29 mouse cellular contexts compared by ENCODE assay signal in the genomic region with DNA sequence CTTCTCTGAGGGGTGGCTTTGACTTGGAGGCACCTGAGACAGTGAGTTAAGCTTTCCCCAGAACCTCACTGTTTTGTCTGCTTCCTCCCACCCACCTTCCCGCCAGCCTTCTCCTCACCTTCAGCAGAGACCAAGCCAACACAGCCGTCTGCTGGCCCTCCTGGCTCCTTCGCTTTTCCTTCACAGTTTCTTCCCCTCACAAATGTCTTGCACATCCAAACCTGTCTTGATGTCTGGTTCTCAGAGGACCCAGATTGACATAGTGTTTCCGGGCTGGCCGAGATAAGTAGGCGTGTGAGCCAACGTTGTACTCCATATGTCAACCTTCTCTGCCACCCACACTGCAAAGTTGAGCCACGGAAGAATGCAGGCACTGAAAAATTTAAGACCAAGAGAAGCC. TPM values are rescaled to one million over a fixed set of nuclear protein-coding genes. Genes with fewer than 3 reads are reported as not detected.
DNase-seq lines count a peak whose midpoint lies in the region; ATAC-seq and TF ChIP-seq lines count a peak whose summit lies in the region.
"Had no signal": no experiment of that assay in that cellular context is flagged by ENCODE, and none has a peak within 500 bp of the region (broad histone marks: within the 10 kb centered on the region; RNA-seq: fewer than 3 reads in every experiment).

No protein-coding gene starts in this region.

- H3K4me2 ChIP-seq in forebrain, postnatal 0 days (ENCODE audit: low read depth) = no peak overlapping the region
- no peak overlapping the region for H3K4me2 ChIP-seq in forebrain, embryonic 12.5 days
- H3K4me2 ChIP-seq in kidney, embryonic 16.5 days (replicated peaks; ENCODE audit: low read depth, low read length) = no peak overlapping the region
- H3K4me2 ChIP-seq: embryonic facial prominence, embryonic 15.5 days; forebrain, embryonic 15.5 days; intestine, embryonic 15.5 days; liver, embryonic 15.5 days; lung, embryonic 15.5 days; midbrain, embryonic 13.5 days had no signal

- WGBS in forebrain, postnatal 0 days = 70% methylated on average over 8 of the region's 8 CpGs
- 92% methylated on average over 8 of the region's 8 CpGs for WGBS in forebrain, embryonic 12.5 days
- 85% methylated on average over 8 of the region's 8 CpGs for WGBS in kidney, embryonic 16.5 days

- no peak for ATAC-seq in forebrain, postnatal 0 days
- no peak for ATAC-seq in forebrain, embryonic 12.5 days (ENCODE audit: low FRiP score)
- ATAC-seq in kidney, embryonic 16.5 days (ENCODE audit: low FRiP score, low TSS enrichment) = no peak
- ATAC-seq: activated CD4-positive, CD25-positive, alpha-beta regulatory T cell, adult 4 months; forebrain, embryonic 15.5 days; hindbrain, embryonic 16.5 days; intestine, embryonic 15.5 days; midbrain, embryonic 13.5 days had no signal

- H3K9ac ChIP-seq in forebrain, postnatal 0 days = no peak overlapping the region
- no peak overlapping the region for H3K9ac ChIP-seq in forebrain, embryonic 12.5 days
- no peak overlapping the region for H3K9ac ChIP-seq in kidney, embryonic 16.5 days (replicated peaks; ENCODE audit: low read length)
- H3K9ac ChIP-seq: embryonic facial prominence, embryonic 15.5 days; forebrain, embryonic 15.5 days; intestine, embryonic 15.5 days; liver, embryonic 15.5 days; lung, embryonic 15.5 days; midbrain, embryonic 13.5 days had no signal

- no peaks in the 10 kb centered on the region for H3K36me3 ChIP-seq in forebrain, postnatal 0 days (ENCODE audit: insufficient read depth)
- H3K36me3 ChIP-seq in forebrain, embryonic 12.5 days (replicated peaks) = no peaks in the 10 kb centered on the region
- H3K36me3 ChIP-seq in kidney, embryonic 16.5 days (ENCODE audit: insufficient read depth, low read length) = no peaks in the 10 kb centered on the region
- H3K36me3 ChIP-seq: embryonic facial prominence, embryonic 15.5 days; forebrain, embryonic 15.5 days; heart, embryonic 10.5 days; intestine, embryonic 15.5 days; limb, embryonic 10.5 days; liver, embryonic 15.5 days; lung, embryonic 15.5 days; midbrain, embryonic 13.5 days had no signal

- H3K27ac ChIP-seq in forebrain, postnatal 0 days (ENCODE audit: low read depth, low read length) = no peak overlapping the region
- H3K27ac ChIP-seq in forebrain, embryonic 12.5 days = no peak overlapping the region
- H3K27ac ChIP-seq in kidney, embryonic 16.5 days (ENCODE audit: low read length) = no peak overlapping the region
- H3K27ac ChIP-seq: embryonic facial prominence, embryonic 15.5 days; forebrain, embryonic 15.5 days; gastrocnemius, adult 2 months; heart, embryonic 10.5 days; intestine, embryonic 15.5 days; limb, embryonic 10.5 days; liver, embryonic 15.5 days; lung, embryonic 15.5 days; midbrain, embryonic 13.5 days had no signal

- no peaks in the 10 kb centered on the region for H3K27me3 ChIP-seq in forebrain, postnatal 0 days (ENCODE audit: insufficient read depth, low read length)
- no peaks in the 10 kb centered on the region for H3K27me3 ChIP-seq in forebrain, embryonic 12.5 days
- H3K27me3 ChIP-seq in kidney, embryonic 16.5 days (ENCODE audit: insufficient read depth, low read length) = no peaks in the 10 kb centered on the region
- H3K27me3 ChIP-seq: embryonic facial prominence, embryonic 15.5 days; forebrain, embryonic 15.5 days; intestine, embryonic 15.5 days; liver, embryonic 15.5 days; lung, embryonic 15.5 days; megakaryocyte, embryonic 14.5 days; midbrain, embryonic 13.5 days had no signal

- no peaks in the 10 kb centered on the region for H3K4me1 ChIP-seq in forebrain, postnatal 0 days (ENCODE audit: insufficient read depth)
- no peaks in the 10 kb centered on the region for H3K4me1 ChIP-seq in forebrain, embryonic 12.5 days
- H3K4me1 ChIP-seq in kidney, embryonic 16.5 days (ENCODE audit: insufficient read depth, low read length) = 0 out of 2 replicates have a peak, but pooled peaks cover 3% of the 10 kb centered on the region
- H3K4me1 ChIP-seq: embryonic facial prominence, embryonic 15.5 days; forebrain, embryonic 15.5 days; intestine, embryonic 15.5 days; limb, embryonic 10.5 days; liver, embryonic 15.5 days; lung, embryonic 15.5 days; megakaryocyte, embryonic 14.5 days; midbrain, embryonic 13.5 days had no signal

- DNase-seq in forebrain, postnatal 0 days = peak; percentile 22
- peak; percentile 46 for DNase-seq in left cerebral cortex, adult 11 months (ENCODE audit: low spot score)
- no peak for DNase-seq in left cerebral cortex, postnatal 4 days
- peak; percentile 72 for DNase-seq in layer of hippocampus, adult 9-11 months
- peak; percentile 49 to 58 for DNase-seq in right cerebral cortex, postnatal 36 days (ENCODE audit: low spot score in 2 of 2)
- no peak for DNase-seq in cerebellum, postnatal 4 days (ENCODE audit: low spot score in 2 of 2)
- DNase-seq: adrenal gland, postnatal 10 days; cerebellum, adult 8-10 months; cerebellum, postnatal 36 days; gastrocnemius, adult 2 months; kidney, adult 9 months; kidney, postnatal 4 days; liver; lung, postnatal 36 days; thymus, adult 2 months had no signal

- H3K4me3 ChIP-seq in forebrain, postnatal 0 days (ENCODE audit: low read depth, low read length) = no peak overlapping the region
- no peak overlapping the region for H3K4me3 ChIP-seq in forebrain, embryonic 12.5 days (replicated peaks)
- H3K4me3 ChIP-seq in kidney, embryonic 16.5 days (ENCODE audit: low read length) = no peak overlapping the region
- H3K4me3 ChIP-seq: embryonic facial prominence, embryonic 15.5 days; forebrain, embryonic 15.5 days; gastrocnemius, adult 2 months; heart, embryonic 10.5 days; intestine, embryonic 15.5 days; limb, embryonic 10.5 days; liver, embryonic 15.5 days; lung, embryonic 15.5 days; megakaryocyte, embryonic 14.5 days; midbrain, embryonic 13.5 days had no signal

- intact Hi-C loops in left cerebral cortex, postnatal 4 days (cut with DNase I) = no loop called here

- H3K9me3 ChIP-seq in forebrain, postnatal 0 days (ENCODE audit: low read length) = no peaks in the 10 kb centered on the region
- no peaks in the 10 kb centered on the region for H3K9me3 ChIP-seq in forebrain, embryonic 12.5 days
- no peaks in the 10 kb centered on the region for H3K9me3 ChIP-seq in kidney, embryonic 16.5 days (ENCODE audit: low read length)
- H3K9me3 ChIP-seq: embryonic facial prominence, embryonic 15.5 days; forebrain, embryonic 15.5 days; heart, embryonic 10.5 days; intestine, embryonic 15.5 days; limb, embryonic 10.5 days; liver, embryonic 15.5 days; lung, embryonic 15.5 days; midbrain, embryonic 13.5 days had no signal

- TF ChIP-seq CTCF in forebrain, postnatal 0 days (IDR thresholded peaks at IDR 0.05; ENCODE audit: low read depth) = no peak

RNA-seq across cellular contexts. Expression of a gene that starts 19.2 kb away (rescaled TPM):
- total RNA-seq in forebrain, postnatal 0 days (2014; rRNA removed) = 128 and 140 TPM in 2 replicates
- polyA plus RNA-seq in forebrain, postnatal 0 days (2015; fragmentation: Nextera tagmentation; extraction: Ambion mirVana) = 34.0 and 48.3 TPM in 2 replicates
- polyA plus RNA-seq in forebrain, embryonic 12.5 days (2016; fragmentation: Nextera tagmentation; extraction: Ambion mirVana) = 4.6 and 6.2 TPM in 2 replicates
- 100 to 1,000 TPM; 280 to 284 TPM for total RNA-seq in left cerebral cortex, postnatal 4 days (2021)
- 2.0 and 2.8 TPM in 2 replicates for polyA plus RNA-seq in kidney, embryonic 16.5 days (2015; fragmentation: Nextera tagmentation; extraction: Ambion mirVana)
- total RNA-seq: hematopoietic stem cell, adult 5-6 weeks had no signal

Comparison
In these comparisons a context has a peak if more than half of its experiments do, and no peak if none do; other contexts are left out.
1. DNase-seq: peak in forebrain, postnatal 0 days (single experiment), left cerebral cortex, adult 11 months (single experiment), layer of hippocampus, adult 9-11 months (single experiment) and right cerebral cortex, postnatal 36 days (2 of 2); none in left cerebral cortex, postnatal 4 days (single experiment) and cerebellum, postnatal 4 days (0 of 2).